Mouse (Mus musculus) adrenal gland, postnatal 14 days (tissue): ENCODE data around the gene Sec14l5. TPM values are rescaled to one million over a fixed set of nuclear protein-coding genes. Genes with fewer than 3 reads are reported as not detected.
A peak's percentile ranks its signal among the peaks of the same experiment; 100 is the strongest.

Source experiments
- DNase-seq: peaks from one replicate; pipeline ENCODE4 v3.0.0; 2021; ENCODE audit warnings: mixed read lengths
- long read RNA-seq, 2 experiments: library from polyadenylated mRNA; stranded (forward); transcript quantifications; one replicate each; pipeline ENCODE4 v2.0.0; 2021
- total RNA-seq: library from RNA; stranded (reverse); gene quantifications from 2 replicates; pipeline ENCODE4 v1.2.3, GENCODE M21; 2021

The Sec14l5 gene
- total RNA-seq = 0.07 and 0.19 TPM in 2 replicates
- long read RNA-seq, experiment 1 = 0 reads
- long read RNA-seq, experiment 2 = 0 reads

GRCm38 (mm10) chr16:5147037-5147385 lies at the start of gene Sec14l5:
Gene Sec14l5 (plus strand): TSS chr16:5147109.
- DNase-seq = no peak

GRCm38 (mm10) chr16:5101000-5101399 lies 45.9 kb upstream of the Sec14l5 start:
- no peak for DNase-seq

GRCm38 (mm10) chr16:5109877-5110276 lies 37.0 kb upstream of the Sec14l5 start:
- no peak for DNase-seq

GRCm38 (mm10) chr16:5111021-5111420 lies 35.9 kb upstream of the Sec14l5 start:
- no peak for DNase-seq

GRCm38 (mm10) chr16:5113002-5113550 lies 33.8 kb upstream of the Sec14l5 start:
- no peak for DNase-seq

- DNase-seq = no peak
Observed at GRCm38 (mm10) chr16:5113582-5113981, 33.3 kb upstream of the Sec14l5 start.

GRCm38 (mm10) chr16:5119385-5119784 lies 27.5 kb upstream of the Sec14l5 start:
- DNase-seq = no peak

- DNase-seq = no peak
Observed at GRCm38 (mm10) chr16:5119845-5120244, 27.1 kb upstream of the Sec14l5 start.

- no peak for DNase-seq
Observed at GRCm38 (mm10) chr16:5123476-5123875, 23.4 kb upstream of the Sec14l5 start.

GRCm38 (mm10) chr16:5130196-5130595 lies 16.7 kb upstream of the Sec14l5 start:
- DNase-seq = no peak

- DNase-seq = peak; percentile 69
Observed at GRCm38 (mm10) chr16:5130766-5131165, 16.1 kb upstream of the Sec14l5 start.

- no peak for DNase-seq
Observed at GRCm38 (mm10) chr16:5131251-5131922, 15.5 kb upstream of the Sec14l5 start.

GRCm38 (mm10) chr16:5132401-5132801 lies 14.5 kb upstream of the Sec14l5 start, which contains the start of gene Ppl:
Gene Ppl (minus strand): TSS chr16:5132421.
- peak; percentile 65 for DNase-seq

- peak; percentile 84 for DNase-seq
Observed at GRCm38 (mm10) chr16:5134623-5135330, 12.1 kb upstream of the Sec14l5 start.

GRCm38 (mm10) chr16:5135551-5136261 lies 11.2 kb upstream of the Sec14l5 start:
- DNase-seq = peak; percentile 36

- peak; percentile 86 for DNase-seq
Observed at GRCm38 (mm10) chr16:5136505-5136904, 10.4 kb upstream of the Sec14l5 start.

GRCm38 (mm10) chr16:5137006-5137540 lies 9.8 kb upstream of the Sec14l5 start:
- DNase-seq = no peak

- peak; percentile 70 for DNase-seq
Observed at GRCm38 (mm10) chr16:5139741-5140140, 7.2 kb upstream of the Sec14l5 start.

- DNase-seq = peak; percentile 80
Observed at GRCm38 (mm10) chr16:5145570-5145969, 1.3 kb upstream of the Sec14l5 start.

- peak; percentile 87 for DNase-seq
Observed at GRCm38 (mm10) chr16:5146367-5147036, 407 bp upstream of the Sec14l5 start.

- DNase-seq = no peak
Observed at GRCm38 (mm10) chr16:5150544-5150943, 3.6 kb downstream of the Sec14l5 start.
